Mouse (Mus musculus) limb, embryonic 14.5 days (tissue): Measurements from ENCODE around the gene Tapbp. TPM values are rescaled to one million over a fixed set of nuclear protein-coding genes. Genes with fewer than 3 reads are reported as not detected.

Experiments
- ATAC-seq: fragments of 200-750 bp; cut with Nextera tagmentation; 2 replicates; pipeline ENCODE4 v1.8.0; 2017; ENCODE audit warnings: low read depth, moderate number of reproducible peaks, moderate TSS enrichment; ENCODE audit not compliant: low FRiP score
- DNase-seq: peaks from one replicate; pipeline ENCODE4 v3.0.0-alpha.2; 2015; ENCODE audit warnings: low spot score
- H3K27ac ChIP-seq: fragments of 300-500 bp; sonication (generic); replicated peaks from 2 replicates; pipeline ENCODE4 v1.5.1; 2014; ENCODE audit warnings: low read depth, mild to moderate bottlenecking, low read length, moderate library complexity, mixed read lengths
- H3K27me3 ChIP-seq: fragments of 300-500 bp; sonication (generic); 2 replicates; pipeline ENCODE4 v1.6.1; 2014; ENCODE audit warnings: low read length, mixed read lengths; ENCODE audit not compliant: control insufficient read depth, insufficient read depth
- H3K36me3 ChIP-seq: fragments of 300-500 bp; sonication (generic); 2 replicates; pipeline ENCODE4 v1.6.1; 2014; ENCODE audit warnings: mild to moderate bottlenecking, low read length, moderate library complexity, mixed read lengths; ENCODE audit not compliant: control insufficient read depth, insufficient read depth
- H3K4me1 ChIP-seq: fragments of 300-500 bp; sonication (generic); 2 replicates; pipeline ENCODE4 v1.6.1; 2014; ENCODE audit warnings: antibody characterized with exemption, low read length, mixed read lengths; ENCODE audit not compliant: control insufficient read depth, insufficient read depth
- H3K4me2 ChIP-seq: fragments of 300-500 bp; sonication (generic); replicated peaks from 2 replicates; pipeline ENCODE4 v1.6.1; 2014; ENCODE audit warnings: low read depth, mild to moderate bottlenecking, low read length, moderate library complexity; ENCODE audit not compliant: severe bottlenecking
- H3K4me3 ChIP-seq: fragments of 300-500 bp; sonication (generic); replicated peaks from 2 replicates; pipeline ENCODE4 v1.5.1; 2014; ENCODE audit warnings: low read length
- H3K9ac ChIP-seq: fragments of 300-500 bp; sonication (generic); 2 replicates; pipeline ENCODE4 v1.6.1; 2014; ENCODE audit warnings: mild to moderate bottlenecking, low read depth, low read length, moderate library complexity; ENCODE audit not compliant: severe bottlenecking
- H3K9me3 ChIP-seq: fragments of 300-500 bp; sonication (generic); 2 replicates; pipeline ENCODE4 v1.6.1; 2016; ENCODE audit warnings: low read length; ENCODE audit not compliant: control insufficient read depth
- POLR2A ChIP-seq: fragments of 200-500 bp; IDR thresholded peaks from 2 replicates; pipeline ENCODE4 v1.8.0; 2012; ENCODE audit warnings: inconsistent platforms, mild to moderate bottlenecking, moderate library complexity, borderline replicate concordance; ENCODE audit not compliant: insufficient read depth, insufficient read length; ENCODE audit errors: extremely low read depth
- WGBS: fragments of 180-500 bp; shearing (Covaris S2); extraction: QIAGEN DNeasy Blood & Tissue Kit; methylation state at CpG from one replicate; pipeline ENCODE4 v1.1.7; 2014; 5-methylcytosine and 5-hydroxymethylcytosine counted together
- polyA plus RNA-seq, 2 experiments: library from polyadenylated mRNA; depleted of rRNA in 1 of 2; stranded (reverse) in 1 of 2; unstranded in 1 of 2; fragments of >200 nt; fragmentation: Nextera tagmentation in 1 of 2; extraction: Ambion mirVana in 1 of 2; gene quantifications; 2 replicates each; pipeline versions ENCODE4 v1.2.1 to v1.2.3; 2012 to 2014

Gene Tapbp
- polyA plus RNA-seq, 2 experiments: 18.7 to 28.9 TPM

- no peaks in the 10 kb centered on the region for H3K27me3 ChIP-seq
- DNase-seq: peak; percentile 80
- H3K4me2 ChIP-seq: peak overlapping the region; percentile 44
- peaks cover 18% of the 10 kb centered on the region for H3K4me1 ChIP-seq
- TF ChIP-seq POLR2A: no peak
- peak overlapping the region; percentile 48 for H3K4me3 ChIP-seq
- peak; percentile 27 for ATAC-seq
- H3K27ac ChIP-seq: no peak overlapping the region
- no peaks in the 10 kb centered on the region for H3K9me3 ChIP-seq
- peak overlapping the region; percentile 50 for H3K9ac ChIP-seq
- under 1% methylated on average over 16 of the region's 20 CpGs for WGBS
- peaks cover 43% of the 10 kb centered on the region for H3K36me3 ChIP-seq
These were observed 595 bp downstream of the Tapbp start for GRCm38 (mm10) chr17:33916294-33916693.

GRCm38 (mm10) chr17:33916847-33917655 is 1.4 kb downstream of the Tapbp start:
- peak overlapping the region; percentile 44 for H3K4me2 ChIP-seq
- peaks cover 36% of the 10 kb centered on the region for H3K36me3 ChIP-seq
- H3K27me3 ChIP-seq: no peaks in the 10 kb centered on the region
- WGBS: 74% methylated on average over 31 of the region's 31 CpGs
- H3K4me3 ChIP-seq: peak overlapping the region; percentile 48
- DNase-seq (no peak), ATAC-seq (no peak)
- H3K9ac ChIP-seq: no peak overlapping the region
- H3K9me3 ChIP-seq: no peaks in the 10 kb centered on the region
- TF ChIP-seq POLR2A: no peak
- H3K4me1 ChIP-seq: peaks cover 18% of the 10 kb centered on the region
- H3K27ac ChIP-seq: no peak overlapping the region

GRCm38 (mm10) chr17:33917656-33918292 is 2.1 kb downstream of the Tapbp start:
- TF ChIP-seq POLR2A: no peak
- H3K4me1 ChIP-seq: peaks cover 18% of the 10 kb centered on the region
- H3K9me3 ChIP-seq: no peaks in the 10 kb centered on the region
- 82% methylated on average over 18 of the region's 18 CpGs for WGBS
- H3K36me3 ChIP-seq: peaks cover 31% of the 10 kb centered on the region
- no peak for ATAC-seq
- no peak overlapping the region for H3K9ac ChIP-seq
- no peak for DNase-seq
- H3K4me2 ChIP-seq: no peak overlapping the region
- H3K27me3 ChIP-seq: no peaks in the 10 kb centered on the region
- 0 out of 2 replicates have a peak overlapping the region, but pooled peaks have one; percentile 4 for H3K4me3 ChIP-seq
- no peak overlapping the region for H3K27ac ChIP-seq

- TF ChIP-seq POLR2A: no peak
- H3K4me1 ChIP-seq: peaks cover 18% of the 10 kb centered on the region
- H3K27me3 ChIP-seq: no peaks in the 10 kb centered on the region
- WGBS: 60% methylated on average over 37 of the region's 37 CpGs
- peak overlapping the region; percentile 99 for H3K4me2 ChIP-seq
- H3K27ac ChIP-seq: no peak overlapping the region
- peaks cover 25% of the 10 kb centered on the region for H3K36me3 ChIP-seq
- peak overlapping the region; percentile 67 for H3K4me3 ChIP-seq
- DNase-seq (no peak), ATAC-seq (no peak)
- H3K9ac ChIP-seq: peak overlapping the region; percentile 66; the same call in 1 of the 2 replicates
- H3K9me3 ChIP-seq: no peaks in the 10 kb centered on the region
These were observed 2.8 kb downstream of the Tapbp start for GRCm38 (mm10) chr17:33918293-33919203.
